Mouse (Mus musculus) thymus, postnatal 36 days (tissue): ENCODE results near the gene Clip4.
"Not testable (repeated sequence)": the region's sequence is repeated elsewhere in the genome, so short reads cannot be mapped to it uniquely, and the experiment has no call there.

Experiments
- DNase-seq, 2 experiments: peaks; one replicate each; pipeline ENCODE4 v3.0.0; 2022; ENCODE audit warnings: mixed read lengths in 2 of 2

Clip4 gene

DNA sequence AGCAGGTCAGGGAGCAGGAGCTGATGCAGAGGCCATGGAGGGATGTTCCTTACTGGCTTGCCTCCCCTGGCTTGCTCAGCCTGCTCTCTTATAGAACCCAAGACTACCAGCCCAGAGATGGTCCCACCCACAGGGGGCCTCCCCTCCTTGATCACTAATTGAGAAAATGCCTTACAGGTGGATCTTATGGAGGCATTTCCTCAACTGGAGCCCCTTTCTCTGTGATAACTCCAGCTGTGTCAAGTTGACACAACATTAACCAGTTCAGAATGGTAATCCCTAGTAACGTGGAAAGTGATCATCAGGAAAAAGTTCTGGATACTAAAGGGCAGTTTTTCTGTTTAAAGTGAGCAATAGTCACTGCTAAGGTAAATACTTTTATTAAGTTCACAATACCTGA is at the start of gene Clip4:
Clip4 (plus strand) TSS at position 301 of the 400 bp plus-strand sequence.
- DNase-seq, result not testable (repeated sequence)

DNA sequence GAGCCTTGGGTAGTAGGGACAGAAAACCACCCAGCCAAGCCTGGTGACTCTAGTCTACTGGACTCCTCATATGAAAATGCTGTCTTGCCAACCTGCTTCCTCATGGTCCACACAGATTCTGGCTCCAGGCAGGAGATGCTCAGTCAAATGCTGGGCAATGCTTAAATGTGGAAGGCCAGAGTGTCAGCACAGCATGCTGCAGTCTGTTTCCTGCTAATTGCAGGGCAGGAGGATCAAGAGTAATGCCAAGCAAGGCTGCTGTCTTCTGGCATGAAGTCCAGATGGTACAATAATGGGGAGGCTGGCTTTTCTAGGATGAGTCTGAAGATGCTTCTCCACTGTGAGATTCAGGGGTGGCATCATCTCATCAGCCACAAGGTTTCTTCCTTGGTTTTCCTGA is 47.8 kb upstream of the Clip4 start:
- no peak for DNase-seq

DNA sequence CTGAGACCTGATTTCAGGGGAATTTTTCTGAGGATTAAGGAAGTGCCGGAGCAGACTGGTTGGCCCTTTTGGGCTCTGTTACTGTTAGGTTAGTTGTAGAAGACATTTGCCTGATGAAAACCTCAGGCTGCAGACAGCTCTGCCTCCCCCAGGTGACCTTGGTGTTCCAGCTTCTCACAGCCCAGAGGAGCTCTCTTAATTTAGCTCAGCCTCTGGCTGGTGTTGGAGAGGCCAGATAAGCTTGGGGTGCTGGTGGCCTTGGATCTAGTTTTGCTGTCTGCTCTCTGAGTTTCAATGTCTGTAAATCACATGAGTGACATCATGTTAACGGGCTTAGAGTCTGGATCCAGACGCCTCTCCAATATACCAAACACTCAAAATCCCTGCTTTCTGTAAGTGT is 47.3 kb upstream of the Clip4 start:
- no peak for DNase-seq

DNA sequence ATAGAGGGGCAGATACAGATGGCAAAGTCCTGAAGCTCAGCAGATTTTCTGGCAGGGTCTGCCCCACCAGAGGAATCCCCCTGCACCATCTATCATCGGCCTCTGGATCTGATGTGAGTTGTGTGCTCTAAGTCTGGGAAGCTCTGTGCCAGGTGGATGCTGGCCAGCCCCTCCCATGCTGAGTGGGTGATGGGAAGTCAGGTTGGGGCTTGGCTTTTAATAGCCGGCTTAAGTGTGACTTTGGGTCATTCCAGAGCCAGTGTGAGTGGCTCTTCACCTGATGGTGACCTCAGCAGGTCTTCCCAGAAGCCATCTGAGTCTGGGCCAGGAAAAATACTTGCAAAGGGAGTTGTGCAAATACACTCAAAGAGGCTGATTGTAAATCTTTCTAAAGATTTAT is 37.6 kb upstream of the Clip4 start:
- no peak for DNase-seq

DNA sequence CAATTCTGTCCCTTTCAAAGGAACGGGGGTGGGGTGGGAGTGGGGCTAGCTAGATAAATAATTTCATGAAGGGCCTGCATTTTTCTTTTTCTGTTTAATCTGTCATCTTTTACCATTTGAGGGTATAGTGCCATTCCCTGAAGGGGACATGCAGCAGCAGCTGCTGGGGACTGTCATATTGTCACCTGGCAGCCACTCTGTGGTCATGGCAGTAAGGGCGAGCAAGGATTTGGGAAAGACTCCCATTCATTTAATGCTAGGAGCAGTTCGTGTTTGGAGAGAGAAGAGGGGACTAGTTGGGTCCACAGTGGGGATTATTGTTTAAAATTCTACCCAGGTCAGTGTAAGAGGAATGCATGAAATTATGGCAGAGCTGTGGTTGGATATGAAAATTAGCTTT is 31.8 kb upstream of the Clip4 start:
- no peak for DNase-seq

DNA sequence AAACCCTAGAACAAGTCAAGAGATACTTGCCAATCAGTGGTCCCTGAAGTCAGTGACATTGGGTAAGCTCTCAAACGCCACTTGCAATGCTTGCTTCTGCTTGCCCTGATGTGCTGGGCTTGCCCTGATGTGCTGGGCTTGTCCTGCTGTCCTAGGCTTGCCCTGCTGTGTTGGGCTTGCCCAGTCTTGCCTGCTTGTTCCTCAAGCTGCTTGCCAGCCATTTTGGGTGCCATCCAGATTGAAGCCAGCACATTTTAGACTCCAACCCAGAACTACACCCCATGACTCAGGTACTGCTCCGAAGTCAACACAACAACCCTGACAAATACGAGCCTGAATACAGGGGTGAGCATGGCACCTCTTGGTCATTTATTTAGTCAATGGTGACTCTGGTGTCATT is 26.1 kb upstream of the Clip4 start:
- no peak for DNase-seq

DNA sequence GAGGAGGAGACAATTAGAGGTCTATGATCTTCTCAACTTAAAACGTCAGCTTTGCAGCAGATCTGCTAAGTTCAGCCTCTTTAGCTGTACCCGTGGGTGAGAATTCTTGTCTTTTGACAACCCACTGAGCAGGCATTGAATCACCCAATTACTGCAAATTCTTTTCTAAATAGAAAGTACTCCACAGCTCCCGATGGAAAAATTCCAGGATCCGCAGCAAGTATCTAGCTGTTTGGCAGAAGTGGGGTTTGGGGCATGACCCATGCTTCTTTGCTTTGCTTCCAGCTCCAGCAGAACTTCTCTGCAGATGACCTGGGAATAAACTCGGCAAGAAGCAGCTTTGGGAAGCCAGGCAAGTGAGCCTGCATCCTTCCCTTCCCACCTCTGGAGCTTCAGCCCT is 25.3 kb upstream of the Clip4 start:
- DNase-seq, result no peak

DNA sequence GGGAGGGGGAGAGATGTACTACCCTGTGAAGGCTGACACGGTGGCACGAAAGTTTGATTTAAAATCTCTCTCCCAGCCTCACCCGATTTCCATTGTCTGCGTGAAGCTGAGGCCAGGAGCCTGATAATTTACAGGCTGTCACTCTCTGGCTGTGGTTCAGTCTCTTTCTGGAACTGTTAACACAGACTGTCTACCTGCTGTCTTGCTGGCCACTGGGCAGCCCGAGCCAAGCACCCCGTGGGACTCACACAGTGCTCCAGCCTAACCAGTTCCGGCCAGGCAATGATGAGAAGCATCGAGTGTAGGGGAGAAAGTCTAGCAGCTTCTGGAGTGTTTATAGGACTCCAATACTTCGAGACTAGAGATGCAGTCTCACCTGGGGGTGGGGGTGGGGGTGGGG is 22.2 kb upstream of the Clip4 start:
- no peak for DNase-seq

DNA sequence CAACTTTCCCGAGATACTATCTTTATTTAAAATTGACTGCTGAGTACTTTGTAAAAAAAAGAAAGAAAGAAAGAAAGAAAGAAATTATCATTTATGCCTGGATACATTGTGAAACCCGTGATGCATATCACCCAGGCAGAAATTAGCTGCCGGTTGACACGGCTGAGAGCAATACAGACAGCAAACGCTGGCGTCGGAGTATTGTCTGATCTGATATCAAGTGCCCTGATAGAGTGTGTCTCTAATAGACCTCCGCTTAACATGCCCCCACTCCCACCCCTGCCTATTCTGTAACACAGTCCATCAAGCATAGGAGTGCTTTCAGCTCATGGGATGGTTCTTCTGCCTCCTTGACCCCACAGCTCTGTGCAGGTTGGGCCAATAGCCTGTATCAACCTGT is 20.7 kb upstream of the Clip4 start:
- DNase-seq, result no peak

DNA sequence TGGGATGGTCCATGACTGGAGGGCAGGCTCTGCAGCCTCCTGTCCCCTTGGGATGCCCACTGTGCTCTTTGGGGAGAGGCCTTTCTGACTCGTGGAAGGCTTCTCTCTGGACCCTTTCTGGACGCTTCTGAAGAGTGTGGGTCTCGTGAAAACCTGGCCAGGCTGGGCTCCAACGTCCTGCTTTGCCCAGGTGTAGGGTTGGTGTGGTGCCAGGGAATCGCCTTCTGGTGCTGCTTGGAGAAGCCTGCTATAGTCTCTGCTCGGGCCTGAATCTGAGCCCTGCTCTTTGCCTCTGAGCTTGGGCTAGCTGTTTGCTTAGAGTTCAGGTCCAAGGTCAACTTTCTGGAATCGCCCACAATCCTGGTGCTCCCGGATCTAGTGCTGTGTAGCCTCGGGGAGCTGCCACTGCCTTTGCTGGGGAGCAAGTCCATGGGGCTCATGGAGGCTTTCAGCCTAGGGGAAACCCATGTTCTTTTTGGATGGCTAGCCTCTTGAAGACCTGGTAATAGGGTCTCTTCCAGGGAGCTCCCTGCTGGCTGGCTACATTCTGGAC is 18.6 kb upstream of the Clip4 start:
- DNase-seq, result no peak

DNA sequence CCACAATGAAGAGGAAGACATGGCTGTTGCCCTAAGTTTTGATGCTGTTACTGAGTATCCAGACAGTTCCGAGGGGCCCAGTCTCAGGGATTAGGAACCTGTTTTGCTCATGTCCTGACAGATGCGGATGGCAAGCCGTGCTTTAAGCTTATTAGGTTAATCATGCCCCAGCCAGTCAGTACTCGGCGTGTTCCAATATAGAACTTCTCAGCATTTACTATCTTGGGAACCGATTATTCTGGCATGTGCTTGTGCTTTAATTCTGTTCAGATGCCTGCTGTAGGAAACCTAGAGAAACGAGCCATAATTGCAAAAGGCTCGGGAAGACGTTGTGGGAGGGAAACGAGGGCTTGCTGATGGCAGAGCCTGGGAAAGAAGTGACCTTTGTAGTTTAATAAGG is 15.4 kb upstream of the Clip4 start, which contains the start of gene Pcare:
Pcare (minus strand) TSS at position 64 of the 400 bp plus-strand sequence.
- DNase-seq, result no peak

DNA sequence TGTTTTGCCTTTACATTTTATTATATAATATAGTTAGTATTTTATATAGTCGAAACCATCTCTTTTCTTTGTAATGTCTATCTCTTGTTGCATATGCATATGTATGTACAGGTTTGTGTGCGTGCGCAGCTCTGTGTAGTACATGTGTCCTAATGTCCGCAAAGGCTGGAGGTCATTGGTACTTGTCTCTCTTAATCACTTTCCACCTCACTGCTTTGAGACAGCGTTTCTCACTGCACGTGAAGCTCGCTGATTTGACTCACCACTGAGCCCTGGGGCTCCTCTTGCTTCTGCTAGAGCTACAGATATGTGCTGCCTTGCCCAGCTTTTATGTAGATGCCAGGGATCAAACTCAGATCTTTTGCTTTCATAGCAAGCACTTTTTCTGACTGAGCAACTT is 7.7 kb upstream of the Clip4 start:
- DNase-seq, result no peak

DNA sequence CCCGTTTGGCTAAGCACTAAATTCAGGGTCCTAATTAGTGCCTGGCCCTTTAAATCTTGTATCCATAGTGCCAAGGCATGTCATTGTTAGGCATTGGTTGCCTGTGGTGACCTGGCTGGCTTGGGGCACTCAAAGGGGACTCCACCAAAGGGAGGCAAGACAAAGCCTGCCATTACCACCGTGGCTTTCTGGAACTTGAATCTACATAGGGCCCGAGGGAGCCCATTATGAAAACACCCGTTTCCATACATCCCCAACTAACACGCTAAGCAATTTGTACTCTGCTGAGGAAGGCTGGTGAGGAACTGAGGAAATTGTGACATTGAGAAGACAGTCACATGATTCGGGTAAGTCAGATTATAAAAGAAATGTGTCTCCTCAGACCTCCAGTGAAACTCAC is 1.3 kb downstream of the Clip4 start:
- DNase-seq, result no peak

DNA sequence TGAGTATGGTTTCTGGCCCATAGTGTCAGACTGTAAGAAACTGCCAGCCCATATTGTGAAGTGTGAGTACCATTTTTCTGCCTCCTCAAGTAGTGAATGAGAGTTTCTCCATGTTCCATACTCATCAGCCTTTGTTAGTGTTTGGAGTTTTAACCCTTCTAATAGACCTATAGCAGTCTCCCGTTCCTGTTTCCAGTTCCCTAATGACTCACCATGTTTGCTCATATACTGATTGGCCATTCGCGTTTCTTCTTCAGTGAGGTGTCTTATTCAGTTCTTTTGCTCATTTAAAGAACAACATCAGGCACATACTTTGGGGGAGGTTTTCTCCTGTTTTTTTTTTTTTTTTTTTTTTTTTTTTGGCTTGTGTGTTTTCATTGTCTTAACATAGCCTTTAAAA is 2.4 kb downstream of the Clip4 start:
- no peak for DNase-seq

DNA sequence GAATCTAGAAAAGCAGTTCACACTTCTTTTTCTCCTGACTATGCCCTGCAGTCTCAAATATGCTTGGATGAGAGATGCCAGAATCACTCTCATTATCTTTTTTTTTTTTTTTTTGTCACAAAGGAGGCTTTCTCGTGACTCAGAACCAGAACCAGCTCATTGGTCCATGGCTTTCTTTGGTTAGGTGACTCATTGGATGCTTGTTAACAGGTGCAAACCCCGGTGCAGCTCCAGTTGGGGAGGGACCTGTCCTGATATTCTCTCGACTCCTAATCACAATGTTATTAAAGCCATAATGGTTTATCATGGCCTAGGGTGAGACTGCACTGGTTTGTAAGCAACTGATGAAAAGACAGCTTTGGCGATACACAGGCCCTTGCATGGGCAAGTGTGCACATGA is 5.9 kb downstream of the Clip4 start:
- no peak for DNase-seq

DNA sequence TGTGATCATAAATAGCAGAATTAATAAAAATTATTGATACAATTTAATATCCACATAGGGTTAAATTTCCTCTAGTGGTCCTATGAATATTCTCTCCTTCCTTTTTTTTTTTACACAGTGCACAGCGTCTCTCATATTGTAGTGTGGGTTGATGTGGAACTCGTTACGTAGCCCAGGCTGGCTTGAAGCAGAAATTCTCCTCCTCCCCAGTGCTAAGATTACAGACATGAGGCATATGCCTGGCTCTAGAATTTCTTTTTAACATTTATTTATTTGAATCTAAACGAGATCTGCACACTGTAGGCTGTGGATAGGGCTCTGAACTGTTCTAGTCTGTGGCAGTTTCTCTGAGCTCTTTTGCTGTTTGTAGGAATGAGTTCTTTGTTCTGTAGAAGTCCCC is 7.0 kb downstream of the Clip4 start:
- DNase-seq, result no peak

DNA sequence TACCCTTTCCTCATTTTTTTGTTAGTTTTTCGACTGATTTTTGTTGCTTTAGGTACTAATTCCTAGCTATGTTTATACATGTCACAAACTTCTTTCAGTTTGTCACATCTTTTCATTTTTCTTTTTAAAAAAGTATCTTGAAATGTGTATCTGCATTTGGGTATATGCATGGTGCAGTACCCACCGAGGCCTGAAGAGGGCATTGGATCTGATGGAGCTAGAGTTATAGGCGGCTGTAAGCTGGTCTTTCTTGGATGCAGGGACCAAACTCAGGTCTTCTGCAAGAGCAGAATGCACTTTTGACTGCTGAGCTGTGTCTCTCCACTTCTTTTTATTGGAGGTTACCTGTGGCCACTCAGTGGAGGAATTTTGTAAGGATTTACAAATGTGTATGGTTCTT is 10.4 kb downstream of the Clip4 start:
- DNase-seq, result no peak

DNA sequence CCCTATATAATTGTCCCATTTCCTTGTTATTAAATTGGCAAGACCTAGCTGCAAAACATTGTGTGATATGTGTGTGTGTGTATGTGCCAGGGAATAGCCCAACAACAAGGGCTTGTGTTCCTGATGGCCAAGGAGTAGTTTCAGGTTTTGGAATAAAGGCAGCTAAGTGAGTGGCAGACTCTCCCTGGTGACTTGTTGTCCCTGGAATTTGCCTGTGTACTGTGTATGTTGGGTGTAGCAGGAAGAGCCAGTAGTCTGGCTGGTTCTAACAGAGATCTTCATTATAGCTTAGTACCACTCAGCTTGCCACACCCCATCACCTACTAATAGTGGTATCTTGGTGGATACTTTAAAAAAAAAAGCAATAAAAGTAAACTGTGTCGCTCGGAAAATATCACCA is 12.2 kb downstream of the Clip4 start:
- DNase-seq, result no peak

DNA sequence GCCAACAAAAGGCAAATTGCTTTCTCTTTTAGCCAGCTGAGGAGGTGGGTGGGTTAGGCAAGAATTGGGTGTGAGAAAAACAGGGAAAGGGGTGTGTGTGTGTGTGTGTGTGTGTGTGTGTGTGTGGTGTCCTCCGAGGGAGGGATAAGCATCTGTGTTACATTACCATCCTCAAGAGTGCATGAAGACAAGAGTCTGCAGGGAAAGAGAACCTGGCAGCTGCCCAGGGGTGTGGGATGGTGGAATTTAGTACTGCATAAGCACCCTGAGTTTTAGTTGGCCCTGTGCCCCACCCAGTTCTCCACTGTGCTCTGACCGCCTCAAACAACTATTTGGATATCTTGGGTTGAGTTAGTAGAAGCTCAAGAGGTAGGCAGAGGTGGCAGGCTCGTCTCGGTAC is 12.7 kb downstream of the Clip4 start:
- no peak for DNase-seq

DNA sequence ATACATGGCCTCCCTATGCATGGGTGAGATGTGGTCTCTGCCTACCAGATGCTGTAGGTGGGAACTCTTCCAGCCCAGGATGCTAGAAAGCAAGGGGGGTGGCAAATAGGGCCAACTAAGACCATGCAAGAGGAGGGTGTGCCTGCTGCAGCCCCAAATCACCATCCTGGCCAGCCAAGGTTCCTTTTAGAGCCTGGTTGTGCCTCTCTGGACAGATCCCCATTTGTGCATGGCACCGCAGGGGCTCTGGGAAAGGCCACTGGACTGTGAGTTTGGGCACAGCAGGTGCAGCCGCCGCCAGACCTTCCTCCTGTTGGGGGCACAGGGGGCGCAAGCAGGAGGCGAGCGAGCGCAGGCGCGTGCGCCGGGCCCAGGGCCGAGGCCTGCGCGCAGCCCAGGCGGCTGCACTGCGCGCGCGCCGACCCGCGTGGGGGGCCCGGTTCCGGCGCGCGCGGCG is 14.0 kb downstream of the Clip4 start:
- DNase-seq, result no peak

DNA sequence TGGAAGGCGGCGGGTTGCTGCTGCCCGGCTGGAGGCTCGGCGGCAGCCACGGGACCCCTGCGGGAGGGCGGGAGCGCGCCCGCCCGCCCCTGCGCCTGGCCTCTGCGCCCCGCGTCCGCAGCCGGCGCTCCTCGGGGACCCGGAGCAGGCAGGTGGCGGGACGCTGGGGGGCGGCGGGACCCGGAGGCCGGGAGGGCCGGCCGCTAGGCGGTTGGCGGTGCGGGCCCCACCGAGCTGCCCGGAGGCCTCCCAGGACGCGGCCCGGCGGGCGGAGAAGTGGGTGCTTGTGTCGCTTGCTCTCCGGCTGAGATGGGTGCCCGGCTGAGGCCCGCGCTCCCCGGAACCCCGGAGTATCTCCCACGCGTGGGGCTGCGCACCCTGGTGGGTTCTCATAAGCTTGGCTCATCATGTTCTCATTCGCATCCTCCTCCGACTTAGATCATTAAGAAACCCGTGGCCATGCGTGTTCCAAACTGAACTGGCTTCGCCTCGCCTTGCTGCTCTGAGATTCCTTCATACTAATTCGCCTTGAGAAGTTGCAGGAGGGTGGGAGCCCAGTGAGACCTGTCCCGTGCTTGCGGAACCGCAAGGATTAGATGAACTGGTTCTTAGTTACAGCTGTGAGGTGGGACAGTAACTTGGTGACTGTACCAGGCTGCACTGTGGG is 14.6 kb downstream of the Clip4 start:
- DNase-seq, result no peak

DNA sequence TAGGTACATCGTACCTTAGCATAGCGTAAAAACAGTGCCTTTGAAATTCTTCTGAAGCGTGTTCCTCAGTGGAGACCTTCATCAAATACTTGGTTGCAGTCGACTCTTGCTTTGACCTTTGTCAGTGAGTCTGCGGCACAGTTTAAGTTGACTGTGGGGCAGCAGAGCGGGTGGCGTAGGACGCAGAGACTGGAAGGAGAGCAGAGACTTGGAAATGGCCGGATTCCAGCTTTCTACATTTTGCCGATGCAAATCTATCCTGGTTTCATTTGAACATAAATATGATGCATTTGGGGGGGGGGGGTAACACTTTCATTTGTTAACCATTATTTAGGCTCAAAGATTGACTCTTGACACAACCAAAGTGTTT is 15.1 kb downstream of the Clip4 start:
- DNase-seq, result no peak

DNA sequence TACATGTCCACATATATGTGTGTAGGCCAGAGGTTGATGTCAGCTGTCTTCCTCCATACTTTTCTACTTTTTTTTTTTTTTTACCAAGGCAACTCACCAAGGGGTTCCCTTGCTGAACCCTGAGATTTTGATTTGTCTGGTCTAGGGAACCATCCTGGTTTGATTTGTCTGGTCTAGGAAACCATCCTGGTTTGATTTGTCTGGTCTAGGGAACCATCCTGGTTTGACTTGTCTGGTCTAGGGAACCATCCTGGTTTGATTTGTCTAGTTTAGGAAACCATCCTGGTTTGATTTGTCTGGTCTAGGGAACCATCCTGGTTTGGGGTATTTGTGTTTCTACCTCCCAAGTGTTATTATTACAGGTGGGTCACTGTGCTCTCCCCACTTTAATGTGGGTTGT is 18.2 kb downstream of the Clip4 start:
- no peak for DNase-seq

DNA sequence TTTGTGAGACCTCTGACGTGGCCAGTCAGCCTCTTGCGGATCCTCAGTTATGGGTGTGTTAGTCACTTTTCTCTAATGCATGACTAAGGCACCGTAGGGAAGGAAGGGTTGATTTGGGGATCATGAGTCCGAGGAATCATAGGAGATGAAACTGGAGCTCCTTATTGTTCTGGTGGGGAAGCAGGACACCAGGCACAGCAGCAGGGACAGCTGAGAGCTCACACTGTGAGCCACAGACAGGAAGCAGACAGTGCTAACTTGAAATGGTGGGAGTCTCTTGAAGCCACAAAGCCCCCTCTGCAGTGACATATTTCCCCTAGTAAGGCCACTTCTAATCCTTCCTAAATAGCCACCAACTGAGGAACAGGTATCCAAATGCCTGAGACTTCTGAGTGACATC is 22.8 kb downstream of the Clip4 start:
- no peak for DNase-seq

DNA sequence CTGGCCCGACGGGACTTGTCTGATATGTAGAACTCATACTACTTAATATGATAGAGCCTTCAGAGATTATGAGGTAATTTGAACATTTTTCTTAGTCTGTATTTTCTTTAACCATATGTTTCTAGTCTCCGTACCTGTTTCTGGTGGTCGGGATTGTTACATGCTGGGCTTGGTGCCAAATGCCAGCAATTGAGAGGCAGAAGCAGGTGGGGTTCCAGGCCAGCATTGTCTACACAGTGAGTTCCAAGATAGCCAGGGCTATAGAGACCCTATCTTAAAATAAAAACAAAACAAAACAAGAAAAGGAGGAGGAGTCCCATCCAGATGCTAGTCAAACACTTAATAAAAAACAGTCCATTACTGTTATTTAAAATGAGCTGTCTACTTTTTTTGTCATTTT is 23.3 kb downstream of the Clip4 start:
- DNase-seq, result no peak
